ENCODE assay signal across 16 mouse cellular contexts in the genomic region with DNA sequence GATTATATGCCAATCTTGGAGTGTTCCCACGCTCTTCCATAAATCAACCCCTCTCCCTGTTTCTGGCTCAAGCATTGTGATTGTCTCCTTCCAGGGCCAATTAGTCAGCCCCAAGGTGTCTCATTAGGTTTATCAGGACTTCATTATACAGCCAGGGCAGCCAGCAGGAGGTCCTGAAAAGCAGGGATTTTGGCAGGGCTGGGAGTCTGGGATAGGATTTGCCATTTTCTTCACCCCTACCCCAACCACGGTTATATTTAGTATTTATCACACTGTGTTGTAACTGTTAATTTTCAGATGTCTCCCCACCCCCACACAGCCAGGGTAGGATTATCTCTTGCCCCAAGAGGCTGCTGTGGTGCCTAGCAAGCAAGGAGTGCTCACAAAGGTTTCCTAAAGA. TPM values are rescaled to one million over a fixed set of nuclear protein-coding genes. Genes with fewer than 3 reads are reported as not detected.
DNase-seq lines count a peak whose midpoint lies in the region; ATAC-seq lines count a peak whose summit lies in the region.
"Had no signal": no experiment of that assay in that cellular context is flagged by ENCODE, and none has a peak within 500 bp of the region (broad histone marks: within the 10 kb centered on the region; RNA-seq: fewer than 3 reads in every experiment).

No protein-coding gene starts in this region.

- ATAC-seq in forebrain, embryonic 12.5 days (ENCODE audit: low FRiP score) = no peak; the same call in 1 of the 2 replicates
- ATAC-seq in forebrain, embryonic 16.5 days = no peak; the same call in 1 of the 2 replicates
- ATAC-seq in midbrain, embryonic 13.5 days = 0 out of 2 replicates have a peak, but pooled peaks have one; percentile 0
- no peak for ATAC-seq in midbrain, embryonic 11.5 days (ENCODE audit: low FRiP score)
- ATAC-seq in forebrain, embryonic 14.5 days = no peak; the same call in 1 of the 2 replicates
- no peak for ATAC-seq in monocyte, adult 5-6 weeks (replicated peaks; ENCODE audit: insufficient number of reproducible peaks, low FRiP score, low TSS enrichment, poor library complexity, severe bottlenecking)
- ATAC-seq: intestine, embryonic 15.5 days had no signal

- H3K36me3 ChIP-seq in forebrain, embryonic 12.5 days (replicated peaks) = no peaks in the 10 kb centered on the region
- H3K36me3 ChIP-seq in forebrain, embryonic 16.5 days (ENCODE audit: control insufficient read depth, insufficient read depth) = no peaks in the 10 kb centered on the region
- H3K36me3 ChIP-seq in midbrain, embryonic 13.5 days = no peaks in the 10 kb centered on the region
- no peaks in the 10 kb centered on the region for H3K36me3 ChIP-seq in midbrain, embryonic 11.5 days (ENCODE audit: control insufficient read depth, insufficient read depth, low read length)
- H3K36me3 ChIP-seq in forebrain, embryonic 14.5 days (ENCODE audit: control insufficient read depth, insufficient read depth, low read length) = no peaks in the 10 kb centered on the region
- H3K36me3 ChIP-seq: heart, embryonic 10.5 days; intestine, embryonic 15.5 days; limb, embryonic 15.5 days; liver, embryonic 15.5 days had no signal

- H3K4me1 ChIP-seq in forebrain, embryonic 12.5 days = peaks cover 24% of the 10 kb centered on the region
- peaks cover 15% of the 10 kb centered on the region for H3K4me1 ChIP-seq in forebrain, embryonic 16.5 days (replicated peaks; ENCODE audit: control insufficient read depth, insufficient read depth, low read length)
- peaks cover 38% of the 10 kb centered on the region for H3K4me1 ChIP-seq in midbrain, embryonic 13.5 days (replicated peaks)
- H3K4me1 ChIP-seq in midbrain, embryonic 11.5 days (ENCODE audit: control insufficient read depth, insufficient read depth, low read length) = peaks cover 7% of the 10 kb centered on the region; the same call in 1 of the 2 replicates
- H3K4me1 ChIP-seq in forebrain, embryonic 14.5 days (ENCODE audit: control insufficient read depth, insufficient read depth, low read length) = peaks cover 11% of the 10 kb centered on the region; the same call in 1 of the 2 replicates
- H3K4me1 ChIP-seq: intestine, embryonic 15.5 days; liver, embryonic 15.5 days had no signal

- no peak for DNase-seq in midbrain, embryonic 11.5 days (ENCODE audit: low spot score, missing footprints)
- peak; percentile 81 for DNase-seq in forebrain, embryonic 14.5 days (ENCODE audit: low spot score)
- no peak for DNase-seq in right cerebral cortex, postnatal 25 days
- DNase-seq: adrenal gland, adult 2 months; cerebellum, adult 9-10 months; kidney, adult 9 months; kidney, postnatal 4 days; right cerebral cortex, postnatal 4 days had no signal

- 0 out of 2 replicates have a peak overlapping the region, but pooled peaks have one; percentile 13 for H3K27ac ChIP-seq in forebrain, embryonic 12.5 days
- H3K27ac ChIP-seq in forebrain, embryonic 16.5 days (ENCODE audit: low read length) = no peak overlapping the region
- H3K27ac ChIP-seq in midbrain, embryonic 13.5 days = peak overlapping the region; percentile 69
- no peak overlapping the region for H3K27ac ChIP-seq in midbrain, embryonic 11.5 days (ENCODE audit: low read depth, low read length)
- no peak overlapping the region for H3K27ac ChIP-seq in forebrain, embryonic 14.5 days (ENCODE audit: low read depth, low read length)
- H3K27ac ChIP-seq: heart, embryonic 10.5 days; intestine, embryonic 15.5 days; limb, embryonic 15.5 days; liver, embryonic 15.5 days had no signal

- no peaks in the 10 kb centered on the region for H3K9me3 ChIP-seq in forebrain, embryonic 12.5 days
- no peaks in the 10 kb centered on the region for H3K9me3 ChIP-seq in forebrain, embryonic 16.5 days (ENCODE audit: control insufficient read depth, low read length)
- no peaks in the 10 kb centered on the region for H3K9me3 ChIP-seq in midbrain, embryonic 13.5 days
- H3K9me3 ChIP-seq in midbrain, embryonic 11.5 days (ENCODE audit: control insufficient read depth, low read length) = no peaks in the 10 kb centered on the region
- no peaks in the 10 kb centered on the region for H3K9me3 ChIP-seq in forebrain, embryonic 14.5 days (replicated peaks; ENCODE audit: control insufficient read depth, low read length)
- H3K9me3 ChIP-seq: heart, embryonic 10.5 days; intestine, embryonic 15.5 days; limb, embryonic 15.5 days; liver, embryonic 15.5 days had no signal

- H3K9ac ChIP-seq in forebrain, embryonic 12.5 days = no peak overlapping the region
- no peak overlapping the region for H3K9ac ChIP-seq in forebrain, embryonic 16.5 days (replicated peaks; ENCODE audit: low read depth, low read length)
- H3K9ac ChIP-seq in midbrain, embryonic 13.5 days (replicated peaks) = no peak overlapping the region
- H3K9ac ChIP-seq in midbrain, embryonic 11.5 days (ENCODE audit: low read length) = no peak overlapping the region
- no peak overlapping the region for H3K9ac ChIP-seq in forebrain, embryonic 14.5 days (ENCODE audit: low read length)
- H3K9ac ChIP-seq: intestine, embryonic 15.5 days; limb, embryonic 15.5 days; liver, embryonic 15.5 days had no signal

- no peak overlapping the region for H3K4me2 ChIP-seq in forebrain, embryonic 12.5 days
- H3K4me2 ChIP-seq in forebrain, embryonic 16.5 days (ENCODE audit: low read length) = no peak overlapping the region
- no peak overlapping the region for H3K4me2 ChIP-seq in midbrain, embryonic 13.5 days (replicated peaks)
- H3K4me2 ChIP-seq in midbrain, embryonic 11.5 days = no peak overlapping the region
- no peak overlapping the region for H3K4me2 ChIP-seq in forebrain, embryonic 14.5 days (ENCODE audit: low read length)
- H3K4me2 ChIP-seq: intestine, embryonic 15.5 days; limb, embryonic 15.5 days; liver, embryonic 15.5 days had no signal

- peaks cover 5% of the 10 kb centered on the region; the same call in 1 of the 2 replicates for H3K27me3 ChIP-seq in forebrain, embryonic 12.5 days
- no peaks in the 10 kb centered on the region for H3K27me3 ChIP-seq in forebrain, embryonic 16.5 days (replicated peaks; ENCODE audit: control insufficient read depth, insufficient read depth, low read length)
- no peaks in the 10 kb centered on the region for H3K27me3 ChIP-seq in midbrain, embryonic 13.5 days
- H3K27me3 ChIP-seq in midbrain, embryonic 11.5 days (ENCODE audit: control insufficient read depth, insufficient read depth, low read length) = no peaks in the 10 kb centered on the region
- no peaks in the 10 kb centered on the region for H3K27me3 ChIP-seq in forebrain, embryonic 14.5 days (replicated peaks; ENCODE audit: control insufficient read depth, insufficient read depth, low read length)
- H3K27me3 ChIP-seq: intestine, embryonic 15.5 days; limb, embryonic 15.5 days had no signal

- WGBS in forebrain, embryonic 12.5 days = 0% methylated on average over 2 of the region's 2 CpGs
- 2% methylated on average over 2 of the region's 2 CpGs for WGBS in forebrain, embryonic 16.5 days
- 6% methylated on average over 2 of the region's 2 CpGs for WGBS in midbrain, embryonic 13.5 days
- 9% methylated on average over 2 of the region's 2 CpGs for whole genome bisulfite sequencing in midbrain, embryonic 11.5 days
- 7% methylated on average over 2 of the region's 2 CpGs for WGBS in forebrain, embryonic 14.5 days

- H3K4me3 ChIP-seq in forebrain, embryonic 12.5 days (replicated peaks) = no peak overlapping the region
- H3K4me3 ChIP-seq in forebrain, embryonic 16.5 days (replicated peaks; ENCODE audit: low read length) = no peak overlapping the region
- no peak overlapping the region for H3K4me3 ChIP-seq in midbrain, embryonic 13.5 days (replicated peaks)
- H3K4me3 ChIP-seq in midbrain, embryonic 11.5 days (ENCODE audit: low read depth, low read length) = no peak overlapping the region
- no peak overlapping the region for H3K4me3 ChIP-seq in forebrain, embryonic 14.5 days (ENCODE audit: low read depth, low read length)
- H3K4me3 ChIP-seq: heart, embryonic 10.5 days; intestine, embryonic 15.5 days; limb, embryonic 15.5 days; liver, embryonic 15.5 days had no signal

RNA-seq across cellular contexts. Expression of a gene that starts 3.8 kb away (rescaled TPM):
- polyA plus RNA-seq in forebrain, embryonic 12.5 days (2016; fragmentation: Nextera tagmentation; extraction: Ambion mirVana) = 165 and 166 TPM in 2 replicates
- 205 and 213 TPM in 2 replicates for polyA plus RNA-seq in forebrain, embryonic 16.5 days (2015; fragmentation: Nextera tagmentation; extraction: Ambion mirVana)
- polyA plus RNA-seq in midbrain, embryonic 13.5 days (2015; fragmentation: Nextera tagmentation; extraction: Ambion mirVana) = 196 and 263 TPM in 2 replicates
- 258 TPM in 2 replicates for polyA plus RNA-seq in midbrain, embryonic 11.5 days (2014; fragmentation: Nextera tagmentation; extraction: Ambion mirVana)
- 126 and 168 TPM in 2 replicates for polyA plus RNA-seq in forebrain, embryonic 14.5 days (2014; fragmentation: Nextera tagmentation; extraction: Ambion mirVana)
- 0.48 TPM in 1 of 3 replicates, not detected in the others for total RNA-seq in monocyte, adult 5-6 weeks (2017)

RNA-seq across cellular contexts. Expression of a gene that starts 41.5 kb away (rescaled TPM):
- 58.2 and 62.0 TPM in 2 replicates for polyA plus RNA-seq in forebrain, embryonic 12.5 days (2016; fragmentation: Nextera tagmentation; extraction: Ambion mirVana)
- 38.6 and 45.5 TPM in 2 replicates for polyA plus RNA-seq in forebrain, embryonic 16.5 days (2015; fragmentation: Nextera tagmentation; extraction: Ambion mirVana)
- polyA plus RNA-seq in midbrain, embryonic 13.5 days (2015; fragmentation: Nextera tagmentation; extraction: Ambion mirVana) = 45.6 and 50.3 TPM in 2 replicates
- polyA plus RNA-seq in midbrain, embryonic 11.5 days (2014; fragmentation: Nextera tagmentation; extraction: Ambion mirVana) = 77.6 and 81.8 TPM in 2 replicates
- polyA plus RNA-seq in forebrain, embryonic 14.5 days (2014; fragmentation: Nextera tagmentation; extraction: Ambion mirVana) = 46.6 and 47.7 TPM in 2 replicates
- 2.0 to 6.0 TPM (median 2.3 TPM) in 3 replicates for total RNA-seq in monocyte, adult 5-6 weeks (2017)

Comparison
In these comparisons a context has a peak if more than half of its experiments do, and no peak if none do; other contexts are left out.
1. H3K27ac ChIP-seq: peak in forebrain, embryonic 12.5 days (single experiment) and midbrain, embryonic 13.5 days (single experiment); none in forebrain, embryonic 16.5 days (single experiment), midbrain, embryonic 11.5 days (single experiment) and forebrain, embryonic 14.5 days (single experiment).